Mouse (Mus musculus) heart, adult 9 months (tissue): ENCODE measurements around the gene Pla2g1b.
"Not testable (repeated sequence)": the region's sequence is repeated elsewhere in the genome, so short reads cannot be mapped to it uniquely, and the experiment has no call there.

Source experiments
- DNase-seq, 2 experiments: peaks; one replicate each; pipeline ENCODE4 v3.0.0; 2022; ENCODE audit warnings: low spot score in 2 of 2

Pla2g1b gene

DNA sequence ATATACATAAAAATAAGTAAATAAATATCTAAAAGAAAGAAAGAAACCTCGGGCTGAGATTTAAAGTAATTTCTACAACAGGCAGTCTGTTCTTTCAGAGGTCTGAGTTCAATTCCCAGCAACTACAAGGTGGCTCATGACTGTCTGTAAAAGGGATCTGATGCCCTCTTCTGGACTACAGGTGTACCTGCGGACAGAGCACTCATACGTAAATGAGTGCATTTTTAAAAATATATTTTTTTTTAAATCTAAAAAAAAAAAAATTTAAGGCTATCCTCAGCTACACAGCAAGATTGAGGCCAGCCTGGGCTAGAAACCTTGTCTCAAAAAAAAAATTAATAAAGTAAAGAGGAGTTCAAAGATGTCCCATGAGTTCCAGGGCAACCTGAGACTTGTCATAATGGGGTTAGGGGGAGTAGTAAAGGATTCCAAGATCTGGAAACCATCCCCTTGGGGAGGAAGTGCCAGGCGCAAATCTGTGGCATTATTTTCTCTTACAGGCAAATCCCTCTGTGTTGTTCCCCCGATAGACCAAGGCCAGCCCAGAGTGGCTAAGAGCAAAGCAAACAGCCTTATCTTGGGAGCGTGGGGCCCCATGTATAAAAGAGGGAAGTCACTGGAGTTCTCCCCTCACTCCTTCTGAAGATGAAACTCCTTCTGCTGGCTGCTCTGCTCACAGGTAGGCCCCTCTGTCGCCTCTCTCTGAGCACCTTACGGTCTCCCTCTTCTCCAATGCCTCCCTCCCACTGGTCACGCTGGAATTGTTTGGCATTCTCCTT is at the start of gene Pla2g1b:
TSS of gene Pla2g1b (plus strand) at position 621 of the 779 bp plus-strand sequence.
- no peak for DNase-seq

DNA sequence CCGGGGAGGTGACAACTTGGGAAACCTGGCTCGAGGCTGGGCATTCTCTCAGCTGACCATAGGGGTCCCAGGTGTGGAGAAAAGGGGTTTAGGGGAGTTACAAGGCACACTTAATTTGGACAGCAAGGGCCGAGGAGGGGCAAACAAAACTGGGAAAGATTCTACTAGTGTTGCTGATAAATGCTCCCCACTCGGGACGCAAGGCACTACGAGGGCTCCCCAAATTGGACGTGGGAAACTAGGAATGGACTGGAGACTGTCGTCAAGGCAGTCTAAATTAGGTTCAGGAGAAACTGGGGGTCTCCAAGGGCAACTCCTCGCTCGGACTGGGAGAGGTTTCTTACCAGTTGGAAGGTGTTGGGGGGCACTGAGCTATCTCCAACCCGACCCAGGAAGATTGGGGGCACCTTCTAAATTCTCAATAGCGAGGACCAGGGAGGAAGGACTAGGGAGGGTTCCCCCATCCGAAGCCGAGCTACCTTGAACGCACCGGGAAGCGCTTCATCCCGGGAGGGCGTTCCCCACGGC is 37.2 kb upstream of the Pla2g1b start:
- DNase-seq: no peak

DNA sequence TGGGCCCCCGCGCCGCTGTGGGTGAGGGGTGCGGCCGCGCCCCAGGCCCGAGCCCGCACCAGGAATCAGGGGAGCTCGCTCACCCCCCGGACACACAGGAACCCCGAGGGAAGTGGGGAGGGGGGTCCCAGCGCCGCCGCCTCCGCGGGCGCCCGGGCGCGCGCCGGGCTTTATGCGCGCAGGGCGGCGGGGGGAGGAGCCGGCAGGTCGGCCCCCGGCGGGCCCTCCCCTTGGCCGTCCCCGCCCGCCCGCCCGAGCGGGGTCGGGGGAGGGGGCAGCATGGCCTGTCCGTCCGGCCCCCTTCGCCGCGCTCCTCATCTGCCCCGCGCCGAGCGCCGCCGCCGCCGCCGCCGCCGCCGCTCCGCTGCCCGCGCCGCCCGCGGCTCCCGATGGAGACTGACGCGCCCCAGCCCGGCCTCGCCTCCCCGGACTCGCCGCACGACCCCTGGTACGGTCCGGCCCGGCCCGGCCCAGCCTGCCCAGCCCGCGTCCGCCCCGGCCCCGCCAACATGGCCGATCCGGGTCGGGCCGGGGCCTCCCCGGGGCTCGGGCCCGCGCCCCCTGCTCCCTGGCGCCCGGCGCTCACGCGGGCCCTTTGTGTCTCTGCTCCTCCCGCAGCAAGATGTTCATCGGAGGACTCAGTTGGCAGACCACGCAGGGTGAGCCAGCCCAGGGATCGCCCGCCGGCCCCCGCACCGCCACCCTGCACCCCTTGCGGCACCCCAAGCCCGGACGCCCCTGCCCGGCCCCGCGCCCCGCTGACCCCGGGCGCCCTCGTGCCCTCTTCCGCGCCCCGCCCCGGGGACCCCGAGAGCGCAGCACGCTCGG is 36.5 kb upstream of the Pla2g1b start, which contains the start of gene Msi1:
TSS of gene Msi1 (plus strand) at position 241 of the 828 bp plus-strand sequence.
- DNase-seq: no peak

DNA sequence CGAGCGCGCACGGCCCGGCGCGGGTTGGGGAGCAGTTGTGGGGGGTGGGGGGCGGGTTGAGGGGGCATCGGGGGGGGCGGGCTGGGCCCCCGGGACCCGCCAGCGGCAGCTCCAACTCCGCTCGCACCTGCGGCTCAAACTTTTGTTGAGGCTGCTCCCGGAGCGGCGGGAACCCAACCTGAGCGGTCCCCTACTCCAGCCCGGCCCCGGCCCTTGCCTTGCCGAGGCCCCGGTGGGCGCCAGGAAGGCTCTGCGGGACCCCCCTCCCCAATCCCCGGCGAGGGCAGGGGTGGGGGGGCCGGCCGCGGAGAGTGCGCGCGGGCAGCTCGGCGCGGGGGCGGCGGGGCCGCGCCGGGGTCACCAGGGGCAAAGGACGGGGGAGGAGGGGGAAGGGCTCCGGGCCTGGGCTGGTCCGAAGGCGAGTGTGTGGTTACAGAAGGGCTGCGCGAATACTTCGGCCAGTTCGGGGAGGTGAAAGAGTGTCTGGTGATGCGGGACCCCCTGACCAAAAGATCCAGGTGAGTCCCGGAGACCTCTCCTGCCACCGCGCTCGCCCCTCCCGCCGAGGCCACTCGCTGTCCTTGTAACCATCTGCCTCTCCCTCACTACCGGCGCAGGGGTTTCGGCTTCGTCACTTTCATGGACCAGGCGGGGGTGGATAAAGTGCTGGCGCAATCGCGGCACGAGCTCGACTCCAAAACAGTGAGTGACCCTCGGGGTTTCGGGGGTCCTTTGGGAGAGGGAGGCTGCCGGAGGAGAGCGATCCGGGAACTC is 35.7 kb upstream of the Pla2g1b start:
- DNase-seq: no peak

DNA sequence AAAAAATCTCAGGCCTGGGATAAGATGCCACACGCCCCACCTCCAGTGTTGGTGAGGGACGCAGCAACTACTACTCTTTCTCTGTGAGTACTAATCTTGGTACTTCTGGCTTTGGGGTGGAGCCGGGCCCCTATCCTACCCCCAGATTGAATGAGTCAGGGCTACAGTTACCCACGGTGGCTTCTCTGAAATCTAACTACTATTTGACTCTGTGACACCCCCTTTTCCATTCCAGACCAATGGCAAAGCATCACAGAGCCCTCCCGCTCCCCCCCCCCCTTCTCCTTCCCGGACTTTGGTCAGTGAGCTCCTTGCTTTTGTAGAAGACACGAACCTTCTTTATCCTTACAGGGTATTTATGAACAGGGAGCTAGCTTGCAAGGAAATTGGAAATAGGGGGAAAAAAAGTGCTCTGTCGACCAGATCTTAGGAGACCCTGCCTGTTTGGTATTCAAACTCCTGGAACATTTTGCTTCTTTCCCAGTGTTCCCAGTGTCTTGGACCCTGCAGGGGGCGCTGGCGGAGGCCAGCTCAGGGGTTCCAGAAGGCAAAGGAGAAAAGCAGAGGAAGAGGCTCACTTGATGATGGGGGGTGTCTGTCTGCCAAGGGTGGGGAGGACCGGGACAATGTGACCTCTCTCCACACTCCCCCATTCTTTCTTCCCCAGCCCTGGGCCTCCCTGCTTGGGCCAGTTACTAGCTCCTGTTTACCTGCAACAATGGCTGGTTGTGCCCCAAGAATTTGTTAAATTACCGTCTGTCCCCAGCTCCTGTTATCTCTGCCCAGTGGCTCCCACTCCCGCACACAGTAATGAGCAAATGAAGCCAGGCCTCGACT is 34.8 kb upstream of the Pla2g1b start:
- no peak for DNase-seq

DNA sequence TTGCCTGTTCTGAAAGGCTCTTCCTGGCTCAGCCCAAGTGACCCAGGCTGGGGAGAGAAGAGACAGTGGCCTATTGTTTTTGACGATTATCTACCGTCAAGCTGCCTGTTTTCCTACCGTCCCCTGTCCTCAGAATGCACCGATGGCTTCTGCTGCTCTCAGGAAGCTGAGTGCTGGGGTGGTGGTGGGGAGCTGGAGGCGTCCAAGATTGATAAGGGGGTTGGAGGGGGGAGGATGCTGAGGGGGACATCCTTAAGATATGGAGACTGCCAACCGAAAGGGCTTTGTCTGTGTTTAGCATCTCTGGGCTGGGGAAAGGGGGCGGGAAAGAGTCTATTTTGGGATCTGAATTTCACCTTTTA is 34.2 kb upstream of the Pla2g1b start:
- no peak for DNase-seq

DNA sequence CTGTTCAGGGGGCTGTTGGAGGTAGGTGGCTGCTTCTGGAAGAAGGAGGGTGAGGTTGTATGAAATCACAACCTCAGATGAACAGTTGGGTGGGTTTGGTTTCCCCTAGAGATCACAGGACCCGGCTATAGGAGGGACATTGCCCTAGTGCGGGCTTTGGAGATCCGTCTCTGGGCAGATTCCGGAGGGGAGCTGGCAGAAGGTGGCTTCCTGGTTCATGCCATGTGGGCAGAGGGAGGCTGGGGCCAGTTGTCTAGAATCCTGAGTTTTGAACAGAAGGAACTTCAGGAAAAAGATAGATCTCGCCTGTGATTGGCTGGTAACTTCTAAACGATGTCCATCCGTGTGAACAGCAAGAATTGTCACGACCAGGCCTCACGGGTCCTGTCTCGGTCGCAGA is 33.7 kb upstream of the Pla2g1b start:
- DNase-seq: no peak

DNA sequence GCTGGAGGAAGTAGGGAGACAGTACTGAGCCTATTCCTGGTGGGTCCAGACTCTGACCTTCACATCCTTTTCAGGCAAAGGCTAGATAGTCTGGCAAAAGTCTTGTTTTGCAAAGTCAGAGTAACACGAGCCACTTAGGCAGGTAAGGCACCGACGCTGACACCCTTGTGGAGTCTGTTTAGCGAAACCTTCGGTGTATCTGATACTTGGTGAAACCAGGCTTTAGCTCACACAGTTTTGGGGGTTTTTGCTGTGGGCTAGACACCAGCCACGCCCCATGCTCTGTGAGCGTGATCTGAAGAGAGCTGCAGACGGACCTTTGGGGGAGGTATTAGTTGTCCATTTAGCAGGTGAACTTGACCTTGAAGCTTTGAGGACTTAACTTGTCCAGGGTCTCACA is 32.9 kb upstream of the Pla2g1b start:
- DNase-seq: no peak

DNA sequence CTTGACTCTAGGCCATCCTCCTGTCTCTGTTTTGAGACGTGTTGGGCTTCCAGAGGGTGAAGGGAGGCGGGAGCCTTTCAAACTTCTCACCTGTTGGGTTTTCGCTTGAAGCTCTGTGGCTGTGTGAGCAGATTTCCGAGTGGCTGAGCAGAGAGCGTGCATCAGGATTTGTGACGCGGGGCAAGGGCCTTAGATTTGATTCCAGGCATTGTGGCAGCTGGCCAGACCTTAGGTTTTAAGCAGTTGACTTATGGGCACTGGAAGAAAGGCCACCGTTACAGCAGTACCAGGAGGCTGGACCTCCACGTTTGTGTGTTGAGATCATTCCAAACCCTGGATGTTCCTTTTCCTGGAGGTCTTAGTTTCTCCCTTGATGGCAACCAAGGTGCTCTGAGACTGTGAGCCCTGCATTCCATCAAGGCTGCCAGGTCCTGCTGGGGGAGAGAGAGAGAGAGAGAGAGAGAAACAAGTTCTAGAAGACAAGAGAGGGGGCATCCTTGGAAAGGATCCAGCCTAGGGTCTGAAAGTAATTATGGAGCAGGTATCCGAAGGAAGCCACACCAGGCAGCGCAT is 31.7 kb upstream of the Pla2g1b start:
- no peak for DNase-seq

DNA sequence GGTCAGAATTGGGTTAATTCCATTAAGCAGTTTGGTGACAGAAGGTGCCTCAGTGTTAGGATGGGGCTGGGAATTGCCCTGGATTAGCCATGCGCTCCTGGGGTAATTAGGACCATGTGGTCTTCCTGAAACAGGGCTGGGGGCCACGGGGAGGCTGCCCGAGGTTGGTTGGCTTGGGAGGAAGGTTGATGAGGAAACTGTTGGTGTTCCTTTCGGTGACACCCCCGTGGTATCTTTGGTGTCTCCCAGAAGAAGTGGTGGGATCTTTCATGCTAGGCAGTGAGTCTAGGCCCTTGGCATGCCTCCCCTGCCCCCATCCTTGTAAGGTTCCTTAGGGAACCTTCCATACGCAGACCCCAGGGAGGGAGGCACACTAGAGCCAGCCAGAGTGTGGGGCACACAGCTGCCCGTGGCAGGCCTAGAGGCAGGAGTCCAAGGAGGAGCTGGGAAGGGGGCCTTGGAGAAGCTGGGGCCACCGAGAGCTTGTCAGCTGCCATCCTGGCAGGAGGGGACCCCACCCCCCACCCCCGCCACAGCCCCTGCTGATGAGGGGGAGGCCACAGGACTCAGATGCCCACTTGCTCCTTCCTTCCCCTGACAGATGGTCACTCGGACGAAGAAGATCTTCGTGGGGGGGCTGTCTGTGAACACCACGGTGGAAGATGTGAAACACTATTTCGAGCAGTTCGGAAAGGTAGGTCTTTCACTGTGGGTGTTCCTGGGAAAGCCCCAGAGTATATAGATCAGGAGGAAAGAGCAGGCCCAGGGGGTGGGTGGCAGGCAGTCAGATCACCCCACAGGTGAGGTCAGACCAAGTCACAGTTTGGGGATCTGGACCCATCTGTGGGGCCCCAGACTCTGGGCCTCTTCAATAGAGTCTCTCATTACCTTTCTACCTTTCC is 31.0 kb upstream of the Pla2g1b start:
- DNase-seq: no peak

DNA sequence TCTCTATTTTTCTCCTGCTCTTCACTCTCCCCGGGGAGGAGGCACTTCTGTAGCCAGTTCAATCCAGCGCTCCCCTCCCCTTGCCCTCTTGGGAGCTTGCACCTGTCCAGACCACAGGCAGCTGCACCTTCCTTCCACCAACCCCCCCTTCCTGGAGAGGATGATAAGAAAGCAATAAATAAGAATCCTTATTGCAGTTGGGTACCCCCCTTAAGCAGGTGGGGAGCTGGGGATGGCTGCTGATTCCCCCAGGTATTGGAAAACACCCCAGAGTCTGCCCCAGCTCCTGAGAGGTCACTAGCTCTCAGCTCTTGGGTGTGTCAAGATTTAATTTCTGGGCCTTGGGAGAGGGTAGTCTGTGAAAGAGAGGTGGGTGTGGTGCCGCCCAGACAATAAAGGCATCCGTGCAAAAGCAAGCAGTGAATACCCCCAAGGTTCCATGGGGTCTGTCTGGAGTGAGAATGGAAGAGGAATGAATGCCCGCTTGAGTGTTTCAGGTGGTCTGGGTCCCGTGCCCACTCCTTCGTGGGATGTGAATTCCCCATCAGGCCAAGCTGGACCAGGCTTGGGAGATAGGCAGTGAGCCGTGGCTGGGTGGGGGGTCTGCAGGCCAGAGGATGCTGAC is 30.2 kb upstream of the Pla2g1b start:
- no peak for DNase-seq

DNA sequence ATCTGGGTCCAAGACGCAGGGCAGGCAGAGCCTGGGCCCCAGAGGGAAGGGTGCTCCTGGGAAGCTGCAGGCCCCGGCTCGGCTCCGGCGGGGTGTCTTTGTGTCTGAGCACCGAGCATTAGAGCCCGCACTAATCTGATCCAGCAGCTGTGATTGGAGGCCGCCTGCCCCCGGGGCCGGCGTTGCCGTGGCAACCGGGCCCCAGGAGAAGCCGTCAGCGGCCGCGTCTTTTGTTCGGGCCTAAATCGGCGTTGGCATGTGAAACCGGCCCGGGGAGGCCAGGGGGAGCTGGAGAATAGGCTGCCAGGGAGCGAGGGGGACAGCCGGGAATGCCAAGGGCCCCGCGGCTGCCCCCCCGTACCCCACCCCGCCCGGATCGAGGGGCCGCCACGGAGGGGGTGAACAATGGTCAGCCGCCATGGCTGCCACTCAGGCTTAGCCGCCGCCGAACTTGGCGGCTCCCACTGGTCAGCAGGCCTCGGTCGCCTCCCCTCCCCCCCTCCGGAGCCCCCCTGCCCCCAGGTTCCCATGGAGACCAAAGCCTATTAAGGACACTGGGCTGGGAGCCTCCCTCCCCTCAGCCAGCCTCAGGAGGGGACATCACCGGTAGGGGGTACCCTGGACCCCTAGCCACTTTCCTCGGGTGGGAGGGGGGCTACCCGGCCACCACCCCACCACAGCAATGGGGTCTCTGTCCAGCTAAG is 29.5 kb upstream of the Pla2g1b start:
- DNase-seq: peak; percentile 28 to 30

DNA sequence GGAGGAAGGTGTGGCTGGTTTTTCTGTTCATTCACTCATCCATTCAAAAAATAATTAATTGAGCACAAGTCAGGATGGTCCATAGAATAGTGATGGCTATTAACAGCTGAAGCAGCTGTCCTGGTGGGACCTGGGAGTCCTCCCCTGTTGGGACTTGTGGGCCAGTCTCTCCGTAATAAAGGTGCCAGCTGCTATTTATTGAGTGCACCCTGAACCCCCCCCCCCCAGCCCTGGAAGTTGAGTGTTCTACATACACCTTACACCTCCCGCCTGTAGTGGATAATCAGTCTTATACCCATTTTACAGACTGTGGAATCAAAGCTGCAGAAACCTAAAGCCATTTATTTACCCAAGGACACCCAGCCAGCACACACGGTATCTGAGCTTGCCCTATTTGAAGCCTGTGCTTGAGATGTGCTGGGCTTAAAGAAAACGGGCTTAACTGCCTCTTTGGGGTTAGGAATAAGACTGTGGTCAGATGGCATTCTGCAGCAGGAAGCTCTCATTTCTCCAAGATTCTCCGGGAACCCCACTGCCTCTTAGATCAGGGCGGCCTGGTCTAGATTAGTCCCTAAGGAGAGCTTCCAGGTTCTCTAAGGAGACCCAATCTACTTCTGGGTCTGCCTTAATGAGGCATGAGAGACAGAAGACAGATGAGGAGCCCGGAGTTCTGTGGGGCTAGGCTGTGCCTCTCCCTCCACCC is 28.7 kb upstream of the Pla2g1b start:
- no peak for DNase-seq

DNA sequence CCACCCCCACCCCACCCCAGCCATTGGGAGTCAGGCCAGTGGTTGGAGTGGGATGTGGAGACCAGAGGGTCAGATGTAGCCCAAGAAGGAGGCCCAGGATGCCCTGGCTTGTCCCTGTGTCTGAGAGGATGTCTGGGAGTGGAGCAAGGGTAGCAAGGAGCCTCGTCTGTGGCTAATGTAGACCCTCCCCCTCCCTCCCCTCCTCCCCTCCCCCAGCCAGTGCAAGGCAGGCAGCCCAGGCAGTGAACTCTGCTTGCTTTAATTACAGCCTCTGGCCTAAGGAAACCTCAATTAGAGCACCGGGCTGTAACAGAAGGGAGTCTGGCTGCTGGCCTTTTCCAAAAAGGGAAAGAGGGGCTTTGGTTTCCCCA is 28.1 kb upstream of the Pla2g1b start:
- DNase-seq: no peak

DNA sequence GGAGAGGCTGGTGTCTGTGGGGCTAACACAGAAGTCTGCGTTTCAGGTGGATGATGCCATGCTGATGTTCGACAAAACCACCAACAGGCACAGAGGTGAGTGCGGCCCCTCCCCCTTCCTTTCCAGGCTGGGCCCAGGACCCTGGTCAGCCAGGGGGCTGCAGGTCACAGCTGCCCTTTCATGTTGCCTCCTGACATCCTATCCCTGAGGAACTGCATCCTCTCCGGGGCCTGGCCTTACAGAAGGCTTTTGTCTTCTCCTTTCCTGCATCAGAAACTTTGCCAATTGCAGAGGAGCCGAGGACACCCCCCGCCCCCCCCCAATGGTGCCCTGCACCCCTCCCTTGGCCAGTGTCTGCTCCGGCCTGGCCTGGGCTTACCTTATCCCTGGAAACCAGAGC is 27.4 kb upstream of the Pla2g1b start:
- no peak for DNase-seq

DNA sequence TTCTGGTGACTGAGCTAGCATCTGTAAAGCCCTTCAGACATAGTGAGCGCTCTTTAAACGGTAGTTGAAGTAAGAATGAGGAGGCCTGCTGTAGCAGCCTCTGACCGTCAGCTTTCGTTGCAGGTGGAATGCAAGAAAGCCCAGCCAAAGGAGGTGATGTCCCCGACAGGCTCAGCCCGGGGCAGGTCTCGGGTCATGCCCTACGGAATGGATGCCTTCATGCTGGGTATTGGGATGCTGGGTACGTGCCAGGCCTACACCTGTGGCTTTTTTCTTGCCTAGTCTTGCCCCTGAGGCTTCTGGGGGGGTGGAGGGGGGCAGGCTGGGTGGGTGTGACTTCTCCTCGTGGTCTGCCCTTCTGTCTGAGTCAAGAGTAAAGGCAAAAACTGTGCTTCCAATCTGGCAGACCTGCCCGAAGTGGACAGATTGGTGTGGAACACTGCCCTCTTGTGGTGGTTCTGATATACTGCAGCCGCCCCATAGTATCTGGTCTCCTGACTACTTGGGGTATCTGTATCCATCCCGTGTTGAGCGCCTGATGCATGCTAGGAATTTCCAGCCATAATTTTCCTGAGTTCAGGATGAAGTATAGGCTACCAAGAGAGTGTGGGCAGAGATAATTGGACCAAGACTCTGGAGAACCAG is 24.7 kb upstream of the Pla2g1b start:
- DNase-seq: peak; percentile 28 to 68

DNA sequence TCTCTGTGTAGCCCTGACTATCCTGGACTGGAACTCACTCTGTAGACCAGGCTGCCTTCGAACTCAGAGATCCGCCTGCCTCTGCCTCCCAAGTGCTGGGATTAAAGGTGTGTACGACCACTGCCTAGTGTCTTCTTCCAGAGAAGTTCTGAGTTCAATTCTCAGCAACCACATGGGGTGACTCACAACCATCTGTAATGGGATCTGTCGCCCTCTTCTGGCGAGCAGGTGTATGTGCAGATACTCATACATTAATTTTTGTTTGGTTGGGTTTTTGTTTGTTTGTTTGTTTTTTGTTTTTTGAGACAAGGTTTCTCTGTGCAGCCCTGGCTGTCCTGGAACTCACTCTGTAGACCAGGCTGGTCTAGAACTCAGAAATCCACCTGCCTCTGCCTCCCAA is 23.4 kb upstream of the Pla2g1b start:
- not testable (repeated sequence) for DNase-seq

DNA sequence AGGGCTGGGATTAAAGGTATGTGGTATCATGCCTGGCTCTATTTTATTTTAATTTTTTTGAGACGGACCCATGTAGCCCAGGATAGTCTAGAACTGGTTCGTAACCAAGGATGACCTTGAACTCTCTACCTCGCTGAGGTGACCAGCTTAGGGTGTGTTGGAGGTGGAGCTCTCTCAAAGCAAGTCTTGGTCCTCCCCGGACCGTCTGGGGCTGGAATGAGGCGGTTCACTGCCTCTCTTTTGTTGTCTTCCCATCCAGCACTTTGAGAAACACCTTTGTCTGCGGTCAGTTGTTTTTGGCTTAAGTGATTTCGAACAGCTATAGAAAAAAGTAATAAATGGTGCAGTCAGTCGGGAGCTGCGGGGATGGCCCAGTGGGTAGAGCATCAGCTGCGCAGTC is 21.9 kb upstream of the Pla2g1b start:
- no peak for DNase-seq
